Mouse (Mus musculus) gastrocnemius, postnatal 36 days (tissue): ENCODE data around the gene Tmem170b. TPM values are rescaled to one million over a fixed set of nuclear protein-coding genes. Genes with fewer than 3 reads are reported as not detected.

Experiments used
- DNase-seq, 2 experiments: peaks; one replicate each; pipeline ENCODE4 v3.0.0; 2022
- intact Hi-C: fragments of 180-260 bp; cut with DNase I; formaldehyde crosslinking; loops from one replicate; pipeline ENCODE4 v1.15.1; 2025
- long read RNA-seq, 2 experiments: library from polyadenylated mRNA; stranded (forward); transcript quantifications; one replicate each; pipeline ENCODE4 v2.0.0; 2021
- total RNA-seq, 2 experiments: library from RNA; stranded (reverse); gene quantifications; 2 replicates each; pipeline ENCODE4 v1.2.3; 2021

The Tmem170b gene
- 10 to 100 TPM; 20.9 to 21.7 TPM for total RNA-seq
- long read RNA-seq, experiment 1, full-length matches to known transcripts: 1 of 7 reads
- long read RNA-seq, experiment 1, partial matches to known transcripts: 0 of 7 reads
- long read RNA-seq, experiment 1, other reads (novel, unspliced or antisense): 6 of 7 reads
- long read RNA-seq, experiment 2, full-length matches to known transcripts: 1 of 7 reads
- long read RNA-seq, experiment 2, partial matches to known transcripts: 0 of 7 reads
- long read RNA-seq, experiment 2, other reads (novel, unspliced or antisense): 6 of 7 reads

GRCm38 (mm10) chr13:41605099-41606010 lies at the start of gene Tmem170b:
Gene Tmem170b, plus strand, starts transcription at chr13:41605907.
- intact Hi-C loops: no loop called here
- DNase-seq: peak; percentile 91 to 95

- DNase-seq: no peak
- intact Hi-C loops: no loop called here
Measured at GRCm38 (mm10) chr13:41561024-41561423, 44.7 kb upstream of the Tmem170b start.

GRCm38 (mm10) chr13:41568421-41568820 lies 37.3 kb upstream of the Tmem170b start:
- DNase-seq: no peak
- intact Hi-C loops: no loop called here

- no peak for DNase-seq
- intact Hi-C loops: no loop called here
Measured at GRCm38 (mm10) chr13:41568926-41569325, 36.8 kb upstream of the Tmem170b start.

GRCm38 (mm10) chr13:41569776-41570175 lies 35.9 kb upstream of the Tmem170b start:
- intact Hi-C loops: loop anchor here (5.0 kb wide), 1 partner anchor 267 kb away; no protein-coding TSS in a partner anchor
- DNase-seq: no peak

- intact Hi-C loops: loop anchor here (2.0 to 5.0 kb wide), 3 partner anchors 63 to 289 kb away; no protein-coding TSS in a partner anchor
- DNase-seq: peak in 1 of 2 experiments; percentile 64
Measured at GRCm38 (mm10) chr13:41571368-41572350, 34.0 kb upstream of the Tmem170b start.

GRCm38 (mm10) chr13:41572351-41572735 lies 33.4 kb upstream of the Tmem170b start:
- intact Hi-C loops: loop anchor here (2.0 to 5.0 kb wide), 3 partner anchors 62 to 290 kb away; no protein-coding TSS in a partner anchor
- no peak for DNase-seq

- intact Hi-C loops: loop anchor here (2.0 to 5.0 kb wide), 3 partner anchors 62 to 290 kb away; no protein-coding TSS in a partner anchor
- DNase-seq: no peak
Measured at GRCm38 (mm10) chr13:41573126-41573846, 32.4 kb upstream of the Tmem170b start.

- intact Hi-C loops: no loop called here
- DNase-seq: no peak
Measured at GRCm38 (mm10) chr13:41581058-41581457, 24.6 kb upstream of the Tmem170b start.

- DNase-seq: peak in 1 of 2 experiments; percentile 18
- intact Hi-C loops: no loop called here
Measured at GRCm38 (mm10) chr13:41583666-41584357, 21.9 kb upstream of the Tmem170b start.

GRCm38 (mm10) chr13:41584358-41584680 lies 21.4 kb upstream of the Tmem170b start:
- DNase-seq: no peak
- intact Hi-C loops: no loop called here

- DNase-seq: no peak
- intact Hi-C loops: no loop called here
Measured at GRCm38 (mm10) chr13:41584896-41585295, 20.8 kb upstream of the Tmem170b start.

GRCm38 (mm10) chr13:41596678-41597077 lies 9.0 kb upstream of the Tmem170b start:
- DNase-seq: no peak
- intact Hi-C loops: no loop called here

- intact Hi-C loops: no loop called here
- DNase-seq: no peak
Measured at GRCm38 (mm10) chr13:41599977-41600376, 5.7 kb upstream of the Tmem170b start.

- no peak for DNase-seq
- intact Hi-C loops: no loop called here
Measured at GRCm38 (mm10) chr13:41601056-41601455, 4.7 kb upstream of the Tmem170b start.

- no peak for DNase-seq
- intact Hi-C loops: no loop called here
Measured at GRCm38 (mm10) chr13:41603921-41604466, 1.7 kb upstream of the Tmem170b start.

GRCm38 (mm10) chr13:41606081-41607000 lies 634 bp downstream of the Tmem170b start:
- peak; percentile 22 to 60 for DNase-seq
- intact Hi-C loops: no loop called here

GRCm38 (mm10) chr13:41607589-41607988 lies 1.9 kb downstream of the Tmem170b start:
- DNase-seq: no peak
- intact Hi-C loops: no loop called here
